Mouse (Mus musculus) C2C12 (cell line): Measurements from ENCODE around the gene Hoxd10. TPM values are rescaled to one million over a fixed set of nuclear protein-coding genes. Genes with fewer than 3 reads are reported as not detected.

Source experiments
- H3K27me3 ChIP-seq: one replicate; pipeline ENCODE4 v1.6.1; 2011; ENCODE audit not compliant: control insufficient read depth, insufficient read depth, insufficient read length
- H3K36me3 ChIP-seq: one replicate; pipeline ENCODE4 v1.6.1; 2011; ENCODE audit not compliant: control insufficient read depth, insufficient read depth
- H3K4me3 ChIP-seq: one replicate; pipeline ENCODE4 v1.5.1; 2011; ENCODE audit warnings: mild to moderate bottlenecking, control low read depth; ENCODE audit not compliant: poor library complexity, insufficient read depth, severe bottlenecking
- H3K79me2 ChIP-seq: one replicate; pipeline ENCODE4 v1.6.1; 2011; ENCODE audit not compliant: control insufficient read depth, insufficient read depth
- H3K79me3 ChIP-seq: one replicate; pipeline ENCODE4 v1.6.1; 2011; ENCODE audit warnings: low read depth, control low read depth
- H3ac ChIP-seq: one replicate; pipeline ENCODE3; 2011; ENCODE audit warnings: low read depth; ENCODE audit not compliant: control insufficient read depth, insufficient read length
- CEBPB ChIP-seq: IDR thresholded peaks from one replicate; pipeline ENCODE4 v1.6.1; 2011; ENCODE audit warnings: low read depth, mild to moderate bottlenecking, control low read depth, moderate library complexity
- CTCF ChIP-seq: IDR thresholded peaks from one replicate; pipeline ENCODE4 v1.5.1; 2011; ENCODE audit not compliant: control insufficient read depth, insufficient read depth, insufficient read length
- FOSL1 ChIP-seq: IDR thresholded peaks from one replicate; pipeline ENCODE4 v1.8.0; 2011; ENCODE audit warnings: mild to moderate bottlenecking, low read length; ENCODE audit not compliant: poor library complexity, insufficient read depth, severe bottlenecking
- MAX ChIP-seq: IDR thresholded peaks from one replicate; pipeline ENCODE4 v1.6.1; 2011; ENCODE audit warnings: mild to moderate bottlenecking, control low read depth
- MYOD1 ChIP-seq: IDR thresholded peaks from one replicate; pipeline ENCODE4 v1.6.1; 2011; ENCODE audit warnings: low read depth; ENCODE audit not compliant: control insufficient read depth, insufficient read length
- MYOG ChIP-seq: IDR thresholded peaks from one replicate; pipeline ENCODE4 v1.6.1; 2011; ENCODE audit not compliant: control insufficient read depth, insufficient read length; ENCODE audit errors: extremely low read depth
- USF1 ChIP-seq: IDR thresholded peaks from one replicate; pipeline ENCODE4 v1.6.1; 2011; ENCODE audit warnings: low read depth, mild to moderate bottlenecking, control low read depth, moderate library complexity
- polyA plus RNA-seq: library from polyadenylated mRNA; unstranded; fragments of >200 nt; fragmentation: generic; extraction: Trizol; gene quantifications from one replicate; pipeline ENCODE4 v1.2.1, GENCODE M21; 2012; ENCODE audit warnings: missing spikeins

The Hoxd10 gene
- polyA plus RNA-seq, 1 experiment: not detected

- TF ChIP-seq CTCF (no peak), MYOD1 (no peak), MAX (no peak), CEBPB (no peak), FOSL1 (no peak), MYOG (no peak), USF1 (no peak)
- Histone ChIP-seq H3K27me3 (peaks cover 73% of the 10 kb centered on the region), H3K79me2 (no peaks in the 10 kb centered on the region), H3ac (no peak overlapping the region), H3K36me3 (no peaks in the 10 kb centered on the region), H3K79me3 (no peaks in the 10 kb centered on the region), H3K4me3 (no peak overlapping the region)
Measured at GRCm38 (mm10) chr2:74732513-74733316, 41.0 kb downstream of the Hoxd10 start.

DNA sequence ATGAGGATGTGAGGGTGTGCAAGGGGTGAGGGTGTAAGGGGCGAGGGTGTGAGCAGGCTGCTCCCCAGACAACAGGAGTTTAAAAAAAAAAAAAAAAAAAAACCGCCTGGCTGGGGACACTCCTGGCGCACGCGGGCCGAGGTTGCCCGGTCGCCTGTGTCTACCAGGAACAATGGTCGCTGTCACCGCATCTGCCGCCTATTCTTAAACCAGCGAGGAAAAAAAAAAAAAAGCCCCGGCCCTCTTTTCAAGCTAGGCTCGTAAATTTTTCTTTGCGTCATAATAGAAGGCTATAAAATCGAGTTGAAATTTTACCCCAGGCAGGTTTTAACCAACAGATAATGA lies 41.6 kb downstream of the Hoxd10 start:
- H3K79me2 ChIP-seq: no peaks in the 10 kb centered on the region
- H3K27me3 ChIP-seq: peaks cover 73% of the 10 kb centered on the region
- no peaks in the 10 kb centered on the region for H3K36me3 ChIP-seq
- no peak for TF ChIP-seq CEBPB
- TF ChIP-seq CTCF: no peak
- no peak overlapping the region for H3K4me3 ChIP-seq
- no peaks in the 10 kb centered on the region for H3K79me3 ChIP-seq
- no peak overlapping the region for H3ac ChIP-seq

- no peaks in the 10 kb centered on the region for H3K79me2 ChIP-seq
- H3K27me3 ChIP-seq: peaks cover 73% of the 10 kb centered on the region
Measured at GRCm38 (mm10) chr2:74733765-74734164, 42.0 kb downstream of the Hoxd10 start.

GRCm38 (mm10) chr2:74734451-74734850 lies 42.7 kb downstream of the Hoxd10 start:
- H3K27me3 ChIP-seq: peaks cover 76% of the 10 kb centered on the region
- H3K4me3 ChIP-seq: no peak overlapping the region

More at GRCm38 (mm10) chr2:74733765-74734164, 42.0 kb downstream of the Hoxd10 start:
- no peak overlapping the region for H3ac ChIP-seq
- no peaks in the 10 kb centered on the region for H3K79me3 ChIP-seq
- no peak for TF ChIP-seq FOSL1
- TF ChIP-seq USF1: no peak
- no peak for TF ChIP-seq MAX
- TF ChIP-seq CEBPB: no peak
- TF ChIP-seq MYOD1: no peak
- TF ChIP-seq MYOG: no peak
- no peak for TF ChIP-seq CTCF
- no peak overlapping the region for H3K4me3 ChIP-seq
- no peaks in the 10 kb centered on the region for H3K36me3 ChIP-seq

GRCm38 (mm10) chr2:74734996-74735811 lies 43.5 kb downstream of the Hoxd10 start:
- no peaks in the 10 kb centered on the region for H3K36me3 ChIP-seq

More at GRCm38 (mm10) chr2:74734451-74734850, 42.7 kb downstream of the Hoxd10 start:
- Histone ChIP-seq H3K36me3 (no peaks in the 10 kb centered on the region), H3K79me3 (no peaks in the 10 kb centered on the region), H3K79me2 (no peaks in the 10 kb centered on the region), H3ac (no peak overlapping the region)
- TF ChIP-seq USF1 (no peak), MYOD1 (no peak), MYOG (no peak)

More at GRCm38 (mm10) chr2:74734996-74735811, 43.5 kb downstream of the Hoxd10 start:
- no peaks in the 10 kb centered on the region for H3K79me2 ChIP-seq
- no peaks in the 10 kb centered on the region for H3K79me3 ChIP-seq
- TF ChIP-seq CEBPB (no peak), MAX (no peak), FOSL1 (no peak), MYOD1 (no peak), CTCF (no peak), USF1 (no peak), MYOG (no peak)
- H3ac ChIP-seq: no peak overlapping the region
- no peak overlapping the region for H3K4me3 ChIP-seq
- H3K27me3 ChIP-seq: peaks cover 82% of the 10 kb centered on the region
